ENCODE assay signal across 8 mouse cellular contexts in the genomic region with DNA sequence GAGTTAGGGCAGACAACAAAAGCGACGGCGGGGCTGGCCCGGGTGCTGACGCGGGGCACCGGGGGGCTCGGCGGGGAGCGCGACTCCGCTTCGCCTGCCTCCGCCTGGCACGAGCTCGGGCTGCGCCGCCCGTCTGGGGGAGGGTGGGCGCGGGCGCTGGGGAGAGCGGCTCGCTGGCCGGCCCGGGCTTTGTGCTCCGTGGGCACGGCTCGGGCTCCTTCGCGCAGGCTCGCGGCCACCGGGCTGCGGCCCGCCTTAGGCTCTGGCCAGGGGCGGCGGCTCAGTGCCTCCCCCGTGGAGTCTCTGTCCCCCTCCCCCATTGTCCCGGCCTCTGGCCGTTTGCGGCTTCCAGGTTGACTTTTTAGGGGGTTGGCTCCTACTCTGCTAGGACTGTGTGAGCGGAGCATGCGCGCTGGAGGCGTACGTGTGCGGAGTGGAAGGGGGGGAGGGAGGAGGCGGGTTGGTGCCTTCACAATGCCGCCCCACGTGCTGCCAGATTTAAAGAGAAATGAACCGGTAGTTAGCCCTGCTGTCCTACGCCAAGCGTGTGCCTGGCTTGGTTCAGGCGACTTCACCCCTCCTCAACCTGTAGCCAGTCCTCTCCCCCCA. TPM values are rescaled to one million over a fixed set of nuclear protein-coding genes. Genes with fewer than 3 reads are reported as not detected.
DNase-seq lines count a peak whose midpoint lies in the region; ATAC-seq lines count a peak whose summit lies in the region.

No protein-coding gene starts in this region.

- WGBS in lung, embryonic 16.5 days, result under 1% methylated on average over 50 of the region's 55 CpGs

- DNase-seq in MEL-GATA-1-ER (ENCODE audit: extremely low read depth, low read depth), result peak; percentile 86
- peak; percentile 88 for DNase-seq in cerebellum, adult 8-10 months
- DNase-seq in forelimb bud, embryonic 11.5 days (ENCODE audit: low read depth, low spot score), result peak; percentile 96
- peak; percentile 66 for DNase-seq in layer of hippocampus, adult 9-10 months (ENCODE audit: low spot score)
- DNase-seq in ovary, postnatal 10 days (ENCODE audit: low spot score), result peak; percentile 77
- DNase-seq in thymus, postnatal 10 days (ENCODE audit: low spot score in 2 of 2), result peak; percentile 83 to 85

- H3K9ac ChIP-seq in lung, embryonic 16.5 days (ENCODE audit: low read length), result peak overlapping the region; percentile 95

- peaks cover 12% of the 10 kb centered on the region for H3K4me1 ChIP-seq in lung, embryonic 16.5 days (replicated peaks; ENCODE audit: control insufficient read depth, insufficient read depth, low read length)

- no peaks in the 10 kb centered on the region for H3K27me3 ChIP-seq in lung, embryonic 16.5 days (ENCODE audit: control insufficient read depth, insufficient read depth, low read depth, low read length)

- peak overlapping the region; percentile 96 for H3K4me3 ChIP-seq in lung, embryonic 16.5 days (ENCODE audit: low read length)

- H3K9me3 ChIP-seq in lung, embryonic 16.5 days (ENCODE audit: control insufficient read depth, low read length), result no peaks in the 10 kb centered on the region

- H3K27ac ChIP-seq in lung, embryonic 16.5 days (ENCODE audit: low read length), result peak overlapping the region; percentile 99

- no peaks in the 10 kb centered on the region for H3K36me3 ChIP-seq in lung, embryonic 16.5 days (ENCODE audit: control insufficient read depth, insufficient read depth, low read length)

- peak; percentile 86 to 91 for ATAC-seq in hematopoietic stem cell, adult 5-6 weeks (replicated peaks in 1 of 2; ENCODE audit: insufficient read depth in 1 of 2, low FRiP score in 2 of 2, low TSS enrichment in 1 of 2, low read depth in 1 of 2, poor library complexity in 2 of 2, severe bottlenecking in 2 of 2)
- peak; percentile 88 for ATAC-seq in lung, embryonic 16.5 days (ENCODE audit: low read depth)

- peak overlapping the region; percentile 81 for H3K4me2 ChIP-seq in lung, embryonic 16.5 days (ENCODE audit: low read depth, low read length)

RNA-seq across cellular contexts. Expression of gene Ube2g1, which starts 1.1 kb away (rescaled TPM):
- 44.2 and 45.9 TPM in 2 replicates for total RNA-seq in hematopoietic stem cell, adult 5-6 weeks (2017)
- polyA plus RNA-seq in lung, embryonic 16.5 days (2015; fragmentation: Nextera tagmentation; extraction: Ambion mirVana), result 58.3 and 67.2 TPM in 2 replicates

RNA-seq across cellular contexts. Expression of gene Spns3, which starts 57.9 kb away (rescaled TPM):
- total RNA-seq in hematopoietic stem cell, adult 5-6 weeks (2017), result 15.2 and 23.5 TPM in 2 replicates
- polyA plus RNA-seq in lung, embryonic 16.5 days (2015; fragmentation: Nextera tagmentation; extraction: Ambion mirVana), result 0.09 and 0.25 TPM in 2 replicates

Comparison
In these comparisons a context has a peak if more than half of its experiments do, and no peak if none do; other contexts are left out.
1. Peak in every context shown above with its lines: DNase-seq, ATAC-seq, H3K4me3 ChIP-seq and H3K27ac ChIP-seq.